Mouse (Mus musculus) lung, postnatal 0 days (tissue): ENCODE measurements around the gene Stxbp4. TPM values are rescaled to one million over a fixed set of nuclear protein-coding genes. Genes with fewer than 3 reads are reported as not detected.
A peak's percentile ranks its signal among the peaks of the same experiment; 100 is the strongest.

Experiments used
- ATAC-seq: fragments of 200-750 bp; cut with Nextera tagmentation; 2 replicates; pipeline ENCODE4 v1.8.0; 2017; ENCODE audit warnings: moderate library complexity
- DNase-seq: peaks from one replicate; pipeline ENCODE4 v3.0.0-alpha.2; 2016; ENCODE audit warnings: low spot score
- H3K27ac ChIP-seq: fragments of 300-500 bp; sonication (generic); 2 replicates; pipeline ENCODE4 v1.5.1; 2014; ENCODE audit warnings: antibody characterized with exemption, mild to moderate bottlenecking, low read length, mixed read lengths
- H3K27me3 ChIP-seq: fragments of 300-500 bp; sonication (generic); replicated peaks from 2 replicates; pipeline ENCODE4 v1.6.1; 2014; ENCODE audit warnings: low read length, mixed read lengths; ENCODE audit not compliant: insufficient read depth
- H3K36me3 ChIP-seq: fragments of 300-500 bp; sonication (generic); 2 replicates; pipeline ENCODE4 v1.6.1; 2014; ENCODE audit warnings: low read length, mixed read lengths; ENCODE audit not compliant: insufficient read depth
- H3K4me1 ChIP-seq: fragments of 300-500 bp; sonication (generic); 2 replicates; pipeline ENCODE4 v1.6.1; 2014; ENCODE audit warnings: antibody characterized with exemption, low read depth, low read length, mixed read lengths; ENCODE audit not compliant: insufficient read depth
- H3K4me2 ChIP-seq: fragments of 300-500 bp; sonication (generic); replicated peaks from 2 replicates; pipeline ENCODE4 v1.6.1; 2014; ENCODE audit warnings: low read depth, mild to moderate bottlenecking, low read length, moderate library complexity, mixed read lengths
- H3K4me3 ChIP-seq: fragments of 300-500 bp; sonication (generic); 2 replicates; pipeline ENCODE4 v1.5.1; 2014; ENCODE audit warnings: low read depth, low read length
- H3K9ac ChIP-seq: fragments of 300-500 bp; sonication (generic); replicated peaks from 2 replicates; pipeline ENCODE4 v1.6.1; 2014; ENCODE audit warnings: low read depth, mild to moderate bottlenecking
- H3K9me3 ChIP-seq: fragments of 300-500 bp; sonication (generic); 2 replicates; pipeline ENCODE4 v1.6.1; 2016; ENCODE audit warnings: low read length, mixed read lengths
- CTCF ChIP-seq: IDR thresholded peaks from 2 replicates; pipeline ENCODE4 v1.5.1; 2016; ENCODE audit warnings: antibody characterized with exemption, mild to moderate bottlenecking
- EP300 ChIP-seq: IDR thresholded peaks from 2 replicates; pipeline ENCODE4 v1.6.1; 2016; ENCODE audit warnings: antibody characterized with exemption, mild to moderate bottlenecking, control low read depth
- WGBS: fragments of 180-500 bp; shearing (Covaris S2); extraction: QIAGEN DNeasy Blood & Tissue Kit; methylation state at CpG from one replicate; pipeline ENCODE4 v1.1.7; 2014; 5-methylcytosine and 5-hydroxymethylcytosine counted together
- polyA plus RNA-seq: library from polyadenylated mRNA; unstranded; fragments of >200 nt; fragmentation: Nextera tagmentation; extraction: Ambion mirVana; gene quantifications from 2 replicates; pipeline ENCODE4 v1.2.1, GENCODE M21; 2015

Gene Stxbp4
- polyA plus RNA-seq, 1 experiment from 2014 or later, result 4.2 TPM

DNA sequence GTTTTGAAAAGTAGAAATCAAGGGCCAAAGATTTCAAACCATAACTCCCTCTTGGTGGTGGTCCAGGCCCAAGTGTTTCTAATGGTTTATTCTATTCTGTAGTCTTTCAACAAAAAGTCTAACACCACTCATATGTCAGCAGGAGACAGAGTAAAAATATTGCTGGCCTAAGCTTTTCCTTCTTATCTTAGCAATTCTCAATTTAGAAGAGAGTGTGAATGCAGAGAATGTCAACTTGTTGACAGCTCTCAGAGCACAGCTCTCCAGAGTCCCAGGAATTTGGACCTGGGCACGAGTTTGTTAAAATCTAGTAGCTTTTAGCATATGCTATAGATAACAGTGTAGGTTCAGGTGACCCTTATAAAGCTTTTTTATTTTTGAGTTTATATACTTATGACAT, 120.1 kb downstream of the Stxbp4 start:
- Histone ChIP-seq H3K27ac (no peak overlapping the region), H3K4me2 (no peak overlapping the region), H3K27me3 (no peaks in the 10 kb centered on the region), H3K9me3 (no peaks in the 10 kb centered on the region), H3K4me3 (no peak overlapping the region), H3K36me3 (no peaks in the 10 kb centered on the region), H3K4me1 (0 out of 2 replicates have a peak, but pooled peaks cover 3% of the 10 kb centered on the region), H3K9ac (no peak overlapping the region)
- 18% methylated on average over 1 of the region's 1 CpGs for WGBS
- no peak for TF ChIP-seq EP300
- no peak for TF ChIP-seq CTCF
- DNase-seq, result no peak
- ATAC-seq, result no peak

- no peak for DNase-seq
- Histone ChIP-seq H3K4me2 (no peak overlapping the region), H3K9ac (no peak overlapping the region), H3K27me3 (no peaks in the 10 kb centered on the region), H3K36me3 (no peaks in the 10 kb centered on the region), H3K4me1 (0 out of 2 replicates have a peak, but pooled peaks cover under 1% of the 10 kb centered on the region), H3K9me3 (no peaks in the 10 kb centered on the region), H3K27ac (no peak overlapping the region), H3K4me3 (no peak overlapping the region)
- ATAC-seq, result no peak
- no peak for TF ChIP-seq EP300
- TF ChIP-seq CTCF, result no peak
- 57% methylated on average over 5 of the region's 5 CpGs for WGBS
Measured at GRCm38 (mm10) chr11:90512538-90513219, 125.2 kb downstream of the Stxbp4 start.

DNA sequence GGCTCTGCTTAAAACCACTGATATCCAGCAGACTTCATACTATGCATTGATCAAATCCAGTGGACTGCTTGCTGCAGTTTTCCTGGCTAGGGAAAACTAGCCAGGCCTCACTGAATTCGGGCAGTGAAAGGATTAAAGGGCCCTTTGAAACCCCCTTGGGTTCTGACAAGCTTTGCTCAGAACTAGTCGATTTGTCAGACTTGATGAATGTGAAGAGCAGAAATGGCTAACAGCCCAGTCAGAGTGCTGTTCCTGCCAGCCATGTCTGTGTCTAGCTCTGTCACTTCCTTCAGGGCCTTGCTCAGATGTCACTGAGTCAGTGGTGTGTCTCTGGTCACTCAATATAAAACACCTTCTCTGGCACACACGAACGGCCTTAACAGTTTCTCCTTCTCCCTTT, 136.0 kb downstream of the Stxbp4 start:
- Histone ChIP-seq H3K4me1 (no peaks in the 10 kb centered on the region), H3K9me3 (no peaks in the 10 kb centered on the region), H3K27me3 (no peaks in the 10 kb centered on the region), H3K9ac (no peak overlapping the region), H3K27ac (no peak overlapping the region), H3K4me3 (no peak overlapping the region), H3K4me2 (no peak overlapping the region), H3K36me3 (no peaks in the 10 kb centered on the region)
- 43% methylated on average over 4 of the region's 4 CpGs for WGBS
- TF ChIP-seq CTCF (no peak), EP300 (no peak)
- DNase-seq, result peak; percentile 25
- ATAC-seq, result peak; percentile 14; the same call in 1 of the 2 replicates

GRCm38 (mm10) chr11:90499918-90500317, 138.0 kb downstream of the Stxbp4 start:
- ATAC-seq, result no peak
- no peak for TF ChIP-seq EP300
- 90% methylated on average over 6 of the region's 6 CpGs for WGBS

DNA sequence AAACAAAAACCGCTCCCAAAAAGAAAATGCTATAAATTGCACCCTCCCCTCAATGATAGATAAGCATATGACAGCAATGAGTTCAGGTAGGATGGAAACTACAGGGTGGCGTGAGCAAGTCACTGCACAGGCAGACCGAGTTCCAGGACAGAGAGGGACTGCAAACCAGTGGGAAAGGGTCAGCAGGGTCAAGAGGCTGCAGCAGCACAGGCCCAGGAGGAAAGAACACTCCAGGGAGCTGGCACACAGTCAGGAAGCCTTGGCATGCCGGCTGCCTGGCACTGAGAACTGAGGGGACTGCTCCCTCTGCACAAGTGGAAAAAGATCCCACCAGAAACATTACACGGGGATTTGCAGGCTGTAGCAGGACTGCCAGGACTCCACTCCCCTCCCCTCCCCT, 139.4 kb downstream of the Stxbp4 start:
- Histone ChIP-seq H3K36me3 (no peaks in the 10 kb centered on the region), H3K27ac (no peak overlapping the region), H3K4me1 (no peaks in the 10 kb centered on the region), H3K4me2 (no peak overlapping the region), H3K9me3 (no peaks in the 10 kb centered on the region), H3K27me3 (no peaks in the 10 kb centered on the region), H3K9ac (no peak overlapping the region), H3K4me3 (no peak overlapping the region)
- ATAC-seq (0 out of 2 replicates have a peak, but pooled peaks have one; percentile 26), DNase-seq (no peak)
- WGBS, result 44% methylated on average over 5 of the region's 5 CpGs
- TF ChIP-seq EP300 (no peak), CTCF (no peak)

More at GRCm38 (mm10) chr11:90499918-90500317, 138.0 kb downstream of the Stxbp4 start:
- DNase-seq, result no peak
- H3K27me3 ChIP-seq, result no peaks in the 10 kb centered on the region
- H3K9me3 ChIP-seq, result no peaks in the 10 kb centered on the region
- no peak overlapping the region for H3K4me2 ChIP-seq
- no peaks in the 10 kb centered on the region for H3K4me1 ChIP-seq
- H3K4me3 ChIP-seq, result no peak overlapping the region
- no peak overlapping the region for H3K27ac ChIP-seq
- no peak overlapping the region for H3K9ac ChIP-seq
- H3K36me3 ChIP-seq, result no peaks in the 10 kb centered on the region

DNA sequence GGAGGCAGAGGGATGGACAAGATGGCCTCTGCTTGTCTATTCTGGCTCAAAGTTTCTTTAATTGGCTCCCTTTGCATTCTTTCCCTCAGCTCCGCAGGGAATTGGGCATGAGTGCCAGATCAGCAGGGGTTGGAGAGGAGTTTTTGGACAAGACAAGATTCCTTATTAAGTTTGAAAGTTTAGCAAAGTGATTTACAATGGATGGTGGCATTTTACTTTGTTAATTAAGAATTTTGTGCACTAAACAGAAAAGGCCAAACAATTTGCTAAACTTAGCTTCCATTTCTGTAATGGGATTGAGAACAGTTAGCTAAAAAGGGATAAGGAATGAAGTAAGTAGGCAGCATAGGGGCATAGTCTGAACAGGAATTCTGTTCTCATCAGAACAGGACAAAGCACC, 142.9 kb downstream of the Stxbp4 start:
- WGBS, result 81% methylated on average over 1 of the region's 1 CpGs
- no peaks in the 10 kb centered on the region for H3K36me3 ChIP-seq
- H3K9me3 ChIP-seq, result no peaks in the 10 kb centered on the region
- H3K27ac ChIP-seq, result no peak overlapping the region
- no peak overlapping the region for H3K4me2 ChIP-seq
- H3K4me1 ChIP-seq, result no peaks in the 10 kb centered on the region
- no peak overlapping the region for H3K9ac ChIP-seq
- DNase-seq, result no peak
- no peaks in the 10 kb centered on the region for H3K27me3 ChIP-seq
- TF ChIP-seq EP300, result no peak
- TF ChIP-seq CTCF, result no peak
- H3K4me3 ChIP-seq, result no peak overlapping the region
- no peak for ATAC-seq
